Mouse (Mus musculus) urinary bladder, postnatal 10 days (tissue): Measurements from ENCODE around the gene Rilpl1.
"Not testable (repeated sequence)": the region's sequence is repeated elsewhere in the genome, so short reads cannot be mapped to it uniquely, and the experiment has no call there.

Source experiments
- DNase-seq: peaks from one replicate; pipeline ENCODE4 v3.0.0; 2022; ENCODE audit warnings: low spot score

Rilpl1 gene

DNA sequence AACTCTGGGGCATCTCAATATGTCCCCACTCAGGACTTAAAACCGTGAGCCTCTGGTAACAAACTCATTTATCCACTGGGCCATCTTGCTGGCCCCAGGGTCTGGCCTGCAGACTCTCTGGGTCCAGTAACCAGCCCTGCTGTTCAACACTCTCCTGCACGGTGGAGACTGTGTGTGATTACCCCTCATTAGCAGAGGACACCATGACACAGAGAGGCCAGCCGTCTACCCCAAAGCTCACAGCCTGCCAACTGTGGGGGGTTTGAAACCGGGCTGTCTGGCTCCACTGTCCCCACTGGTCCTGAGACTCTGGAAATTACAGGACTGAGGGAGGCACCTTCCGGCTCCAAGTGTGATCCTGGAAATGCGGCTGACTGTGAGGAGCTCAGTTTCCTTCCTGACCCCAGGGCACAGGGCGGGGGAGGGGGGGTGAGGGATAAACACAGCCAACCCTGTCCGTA, 2.0 kb downstream of the Rilpl1 start:
- DNase-seq, result no peak

- DNase-seq, result no peak
Observed at GRCm38 (mm10) chr5:124528791-124529190, 2.4 kb downstream of the Rilpl1 start.

GRCm38 (mm10) chr5:124528351-124528750, 2.8 kb downstream of the Rilpl1 start:
- DNase-seq, result no peak

DNA sequence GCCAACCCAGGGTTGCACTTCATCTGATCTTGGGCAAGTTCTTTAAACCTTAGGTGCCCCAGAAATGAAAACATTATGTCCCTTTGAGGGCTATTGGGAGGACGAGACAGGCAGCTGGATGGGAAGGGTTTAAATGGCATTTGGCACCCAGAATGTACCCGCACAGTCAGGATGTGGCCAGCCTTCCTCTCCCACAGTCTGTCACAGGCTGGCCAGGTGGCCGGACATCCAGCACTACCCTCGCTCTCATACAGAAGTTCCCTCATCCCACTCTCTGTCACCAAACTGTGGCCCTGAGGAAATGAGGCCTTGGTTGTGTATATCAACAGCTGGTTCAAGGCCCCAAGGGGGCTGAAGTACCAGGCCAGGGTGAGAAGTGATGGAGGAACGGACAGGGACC, 6.2 kb downstream of the Rilpl1 start:
- no peak for DNase-seq

GRCm38 (mm10) chr5:124523032-124523431, 8.2 kb downstream of the Rilpl1 start:
- DNase-seq, result no peak

- no peak for DNase-seq
Observed at GRCm38 (mm10) chr5:124521588-124521987, 9.6 kb downstream of the Rilpl1 start.

DNA sequence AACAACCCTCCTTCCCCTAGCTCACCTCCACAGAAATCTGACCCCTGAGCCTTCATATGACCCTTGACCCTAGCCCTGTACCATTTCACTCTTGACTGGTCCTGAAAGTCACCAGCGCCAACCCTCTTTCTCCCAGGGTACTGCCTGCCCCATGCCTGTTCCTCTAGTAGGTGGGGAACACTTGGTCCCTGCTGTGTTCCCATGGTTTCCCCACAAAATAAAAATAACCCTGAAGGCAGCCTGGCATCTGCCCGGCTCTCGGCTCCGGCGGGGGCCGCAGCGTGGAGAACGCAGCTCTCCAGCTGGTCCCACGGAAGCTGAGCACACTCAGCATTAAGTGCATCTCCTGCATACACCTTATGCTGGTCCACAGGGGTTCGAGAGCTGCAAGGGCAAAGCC, 12.5 kb downstream of the Rilpl1 start:
- DNase-seq, result no peak

GRCm38 (mm10) chr5:124515789-124516188, 15.4 kb downstream of the Rilpl1 start:
- DNase-seq, result no peak

GRCm38 (mm10) chr5:124510536-124511050, 20.6 kb downstream of the Rilpl1 start:
- no peak for DNase-seq

- no peak for DNase-seq
Observed at GRCm38 (mm10) chr5:124509742-124510237, 21.4 kb downstream of the Rilpl1 start.

GRCm38 (mm10) chr5:124509200-124509599, 22.0 kb downstream of the Rilpl1 start:
- DNase-seq, result no peak

DNA sequence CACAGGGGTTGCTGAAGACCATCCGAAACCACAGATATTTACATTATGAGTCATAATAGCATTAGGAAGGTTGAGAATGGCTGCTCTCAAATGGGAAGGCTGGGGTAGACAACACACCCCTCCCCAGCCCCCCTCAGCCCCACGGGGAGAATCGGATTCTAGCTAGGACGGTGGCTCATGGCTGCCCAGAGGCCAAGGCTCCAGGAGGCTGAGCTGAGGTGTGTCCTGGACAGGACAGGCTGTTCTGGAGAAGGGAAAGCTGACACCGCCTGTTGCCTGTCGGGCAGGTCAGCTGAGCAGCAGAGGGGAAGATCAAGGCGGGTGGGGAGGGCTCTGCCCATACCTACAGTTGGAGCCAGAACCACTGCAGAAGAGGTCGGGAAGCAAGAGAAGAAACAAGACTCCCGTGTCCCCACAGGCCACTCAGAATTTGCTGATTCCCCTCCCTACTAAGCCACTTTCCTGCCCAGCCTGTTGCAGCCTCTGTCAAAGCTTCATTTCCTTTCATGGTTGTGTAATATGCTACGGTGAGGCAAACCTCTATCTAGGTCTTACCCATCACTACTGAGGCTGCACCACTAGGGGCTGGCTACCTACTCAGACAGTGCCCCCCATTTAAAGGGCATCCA, 24.3 kb downstream of the Rilpl1 start:
- DNase-seq, result no peak

DNA sequence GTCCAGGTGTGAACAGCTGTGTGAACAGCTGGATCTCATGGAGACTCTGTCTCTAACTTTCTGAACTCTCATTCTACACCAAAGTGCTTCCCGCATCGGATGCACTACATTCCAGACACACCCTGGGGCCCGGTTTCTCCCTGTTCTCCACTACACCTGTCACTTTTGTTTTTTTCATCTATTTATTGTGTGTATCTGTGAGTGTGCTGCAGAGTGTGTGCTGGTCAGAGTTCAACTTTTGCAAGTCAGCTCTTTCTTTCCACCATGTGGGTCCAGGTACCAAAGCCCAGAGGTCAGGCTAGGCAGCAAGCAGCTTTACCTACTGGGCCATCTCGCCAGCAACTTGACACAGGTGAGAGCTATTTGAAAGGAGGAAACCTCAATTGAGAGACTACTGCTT, 26.0 kb downstream of the Rilpl1 start:
- DNase-seq, result no peak

DNA sequence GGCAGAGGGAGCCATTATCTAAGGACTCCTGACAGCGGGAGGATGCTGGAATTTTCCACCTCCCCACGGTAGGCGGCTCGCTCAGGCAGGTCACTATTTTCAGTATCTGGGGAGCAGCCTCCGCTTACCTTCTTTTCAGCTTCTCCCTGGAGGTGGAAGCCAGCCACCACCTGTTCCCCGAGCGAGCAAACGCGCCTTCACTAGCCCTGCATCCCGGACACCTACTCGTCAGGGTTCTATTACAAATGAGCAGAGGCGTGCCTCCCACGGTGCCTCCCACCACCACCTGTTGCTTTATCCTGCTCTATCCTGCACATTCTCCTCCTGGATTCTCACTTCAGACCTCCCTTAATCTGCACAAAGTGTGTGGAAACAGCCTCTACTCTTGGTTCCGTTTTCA, 27.4 kb downstream of the Rilpl1 start:
- no peak for DNase-seq

DNA sequence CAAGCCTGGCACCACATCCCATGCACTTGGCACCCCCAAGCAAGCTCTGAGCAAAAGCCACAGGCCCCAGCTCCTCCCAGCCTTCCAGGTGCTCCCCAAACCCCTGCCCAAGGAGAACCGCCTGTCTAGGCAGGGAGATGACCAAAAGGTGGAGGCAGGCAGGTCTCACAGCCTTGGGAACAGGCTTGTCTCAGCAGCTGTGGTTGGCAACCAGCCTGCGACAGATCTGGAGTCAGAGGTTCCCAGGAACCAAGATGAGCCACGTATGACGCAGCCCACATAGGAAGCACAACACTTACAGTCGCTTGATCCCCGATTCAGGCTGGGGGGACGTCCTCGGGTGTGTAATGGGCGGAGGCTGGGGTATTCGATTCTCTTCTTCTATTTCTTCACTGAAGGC, 29.6 kb downstream of the Rilpl1 start:
- no peak for DNase-seq

- DNase-seq, result no peak
Observed at GRCm38 (mm10) chr5:124500573-124500972, 30.6 kb downstream of the Rilpl1 start.

GRCm38 (mm10) chr5:124500037-124500436, 31.2 kb downstream of the Rilpl1 start:
- DNase-seq, result not testable (repeated sequence)

- DNase-seq, result no peak
Observed at GRCm38 (mm10) chr5:124499001-124499400, 32.2 kb downstream of the Rilpl1 start.

- DNase-seq, result no peak
Observed at GRCm38 (mm10) chr5:124498221-124498876, 32.8 kb downstream of the Rilpl1 start.

DNA sequence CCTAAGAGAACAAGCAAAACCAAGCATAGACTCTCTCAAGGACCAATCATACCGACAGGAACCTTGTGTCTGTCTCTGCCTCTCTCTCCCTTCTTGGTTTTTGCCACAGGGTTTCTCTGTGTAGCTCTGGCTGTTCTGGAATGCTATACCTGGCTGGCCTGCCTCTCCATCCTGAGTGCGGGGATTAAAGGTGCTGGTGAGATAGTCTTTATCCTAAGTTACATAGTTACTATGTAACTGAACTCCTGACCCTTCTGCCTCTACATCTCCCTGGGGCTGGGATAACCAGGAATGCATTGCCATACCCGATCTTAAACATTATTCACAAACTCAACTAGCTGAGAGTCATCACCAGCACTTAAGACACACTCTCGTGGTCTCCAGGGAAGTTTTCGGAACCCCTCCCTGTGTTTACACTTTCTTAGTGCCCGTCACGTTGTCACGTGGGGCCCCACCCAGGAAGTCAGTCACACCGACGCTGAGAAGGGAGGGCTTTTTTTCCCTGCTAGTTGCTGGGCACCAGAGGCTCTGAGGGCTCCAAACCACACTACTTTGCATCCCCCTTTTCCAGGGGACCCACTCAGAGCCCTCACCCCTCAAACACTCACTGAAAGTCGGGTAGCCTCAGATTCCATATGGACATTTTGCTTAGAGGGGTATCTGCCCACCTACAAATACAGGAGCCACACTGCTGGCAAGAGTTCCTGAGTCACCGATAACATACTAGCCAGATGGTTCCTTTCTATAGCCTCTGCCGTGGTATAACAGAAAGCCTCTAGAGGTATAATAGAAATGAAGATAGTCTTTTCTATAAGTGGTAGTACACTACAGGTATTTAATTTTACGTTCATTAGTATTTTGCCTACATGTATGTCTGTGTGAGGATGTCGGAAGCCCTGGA, 34.3 kb downstream of the Rilpl1 start:
- DNase-seq, result no peak

DNA sequence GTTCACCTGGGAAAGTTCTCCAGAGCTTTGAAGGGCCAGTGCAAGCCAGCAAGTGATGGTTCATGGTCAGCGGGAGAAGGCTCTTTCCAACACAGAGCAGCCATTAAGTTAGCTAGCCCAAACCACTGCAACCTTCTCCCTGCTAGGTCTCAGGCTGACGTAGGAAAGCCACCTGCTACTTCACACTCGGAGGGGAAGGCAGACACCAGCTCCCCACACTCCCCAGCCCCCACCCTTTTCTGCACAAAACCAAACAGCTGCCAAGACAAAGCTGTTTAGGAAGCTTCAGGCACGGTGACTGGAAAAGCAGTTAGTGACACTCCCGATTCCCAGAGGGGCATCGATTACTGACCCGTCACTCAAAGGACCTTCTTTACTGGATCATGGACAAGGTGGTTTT, 35.6 kb downstream of the Rilpl1 start:
- no peak for DNase-seq

DNA sequence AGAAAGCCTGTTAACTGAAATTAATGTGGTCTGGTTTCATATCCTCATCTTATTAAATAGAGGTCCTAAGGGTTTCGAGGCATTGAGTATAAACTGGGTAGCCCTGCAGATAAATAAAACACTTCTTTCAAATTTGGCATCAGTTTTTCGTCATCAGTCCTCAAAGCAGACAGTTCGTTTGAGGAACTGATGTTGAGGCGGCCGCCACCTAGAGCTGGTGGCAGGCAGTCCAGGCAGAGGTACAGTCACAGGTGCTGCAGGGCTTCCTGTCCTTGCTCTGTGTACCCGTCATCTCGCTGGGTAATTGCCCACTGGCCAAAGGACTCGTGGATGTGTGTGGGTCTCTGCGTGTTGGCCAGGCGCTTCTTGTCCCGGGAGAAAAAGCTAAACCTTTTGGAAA, 37.7 kb downstream of the Rilpl1 start:
- no peak for DNase-seq
